Mouse (Mus musculus) hindbrain, embryonic 11.5 days (tissue): ENCODE results near the gene Cyp2c65. TPM values are rescaled to one million over a fixed set of nuclear protein-coding genes. Genes with fewer than 3 reads are reported as not detected.
"Not testable (repeated sequence)": the region's sequence is repeated elsewhere in the genome, so short reads cannot be mapped to it uniquely, and the experiment has no call there.

Source experiments
- ATAC-seq: fragments of 200-750 bp; cut with Nextera tagmentation; 2 replicates; pipeline ENCODE4 v1.8.0; 2017; ENCODE audit warnings: mild to moderate bottlenecking, moderate TSS enrichment, moderate library complexity; ENCODE audit not compliant: low FRiP score
- DNase-seq: peaks from one replicate; pipeline ENCODE4 v3.0.0-alpha.2; 2015; ENCODE audit warnings: low spot score
- H3K27ac ChIP-seq: fragments of 300-500 bp; sonication (generic); 2 replicates; pipeline ENCODE4 v1.5.1; 2014; ENCODE audit warnings: mild to moderate bottlenecking, low read depth, low read length
- H3K27me3 ChIP-seq: fragments of 300-500 bp; sonication (generic); 2 replicates; pipeline ENCODE4 v1.6.1; 2014; ENCODE audit warnings: mild to moderate bottlenecking, low read length, moderate library complexity, mixed read lengths; ENCODE audit not compliant: control insufficient read depth, insufficient read depth
- H3K36me3 ChIP-seq: fragments of 300-500 bp; sonication (generic); 2 replicates; pipeline ENCODE4 v1.6.1; 2014; ENCODE audit warnings: mild to moderate bottlenecking, low read length, moderate library complexity, mixed read lengths; ENCODE audit not compliant: control insufficient read depth, insufficient read depth
- H3K4me1 ChIP-seq: fragments of 300-500 bp; sonication (generic); replicated peaks from 2 replicates; pipeline ENCODE4 v1.6.1; 2014; ENCODE audit warnings: low read length, mixed read lengths; ENCODE audit not compliant: control insufficient read depth, insufficient read depth
- H3K4me2 ChIP-seq: fragments of 300-500 bp; sonication (generic); replicated peaks from 2 replicates; pipeline ENCODE4 v1.6.1; 2014; ENCODE audit warnings: mild to moderate bottlenecking, low read depth, low read length
- H3K4me3 ChIP-seq: fragments of 300-500 bp; sonication (generic); 2 replicates; pipeline ENCODE4 v1.5.1; 2014; ENCODE audit warnings: low read depth, low read length
- H3K9ac ChIP-seq: fragments of 300-500 bp; sonication (generic); 2 replicates; pipeline ENCODE4 v1.6.1; 2014; ENCODE audit warnings: low read depth, low read length
- H3K9me3 ChIP-seq: fragments of 300-500 bp; sonication (generic); 2 replicates; pipeline ENCODE4 v1.6.1; 2016; ENCODE audit warnings: low read length; ENCODE audit not compliant: control insufficient read depth
- WGBS: fragments of 180-500 bp; shearing (Covaris S2); extraction: QIAGEN DNeasy Blood & Tissue Kit; methylation state at CpG from one replicate; pipeline ENCODE4 v1.1.7; 2014; 5-methylcytosine and 5-hydroxymethylcytosine counted together
- polyA plus RNA-seq: library from polyadenylated mRNA; unstranded; fragments of >200 nt; fragmentation: Nextera tagmentation; extraction: Ambion mirVana; gene quantifications from 2 replicates; pipeline ENCODE4 v1.2.1, GENCODE M21; 2014

Cyp2c65 gene
- not detected in 2 replicates for polyA plus RNA-seq

GRCm38 (mm10) chr19:39060719-39061118 is at the start of gene Cyp2c65:
Gene Cyp2c65, plus strand, starts transcription at chr19:39061015.
- DNase-seq (no peak), ATAC-seq (no peak)
- H3K4me1 ChIP-seq = no peaks in the 10 kb centered on the region
- WGBS = 82% methylated on average over 2 of the region's 2 CpGs
- no peak within 1 kb of the TSS for H3K27ac ChIP-seq
- no peak within 1 kb of the TSS for H3K4me3 ChIP-seq
- no peaks in the 10 kb centered on the region for H3K36me3 ChIP-seq
- H3K9ac ChIP-seq = no peak within 1 kb of the TSS
- no peaks in the 10 kb centered on the region for H3K27me3 ChIP-seq
- no peaks in the 10 kb centered on the region for H3K9me3 ChIP-seq
- H3K4me2 ChIP-seq = no peak within 1 kb of the TSS

DNA sequence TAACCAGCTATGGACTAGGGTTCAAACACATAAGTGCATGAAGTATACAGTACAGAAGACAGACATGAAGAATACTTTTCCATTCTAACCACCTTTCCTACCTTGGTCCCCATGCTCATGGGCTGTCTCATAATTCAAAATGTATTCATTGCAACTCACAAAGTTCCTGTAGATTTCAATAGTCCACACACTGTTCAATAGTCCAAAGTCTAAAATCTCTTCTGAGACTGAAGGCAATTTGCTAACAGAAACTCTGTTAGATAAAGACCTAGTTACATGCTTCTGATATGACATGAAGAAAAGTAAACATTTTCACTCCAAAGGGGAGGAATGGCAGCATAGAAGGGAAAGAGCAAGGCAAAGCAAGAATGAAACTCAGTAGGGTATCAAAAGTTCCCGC is 2.9 kb upstream of the Cyp2c65 start:
- no peaks in the 10 kb centered on the region for H3K9me3 ChIP-seq
- no peaks in the 10 kb centered on the region for H3K4me1 ChIP-seq
- 100% methylated on average over 1 of the region's 1 CpGs for WGBS
- H3K36me3 ChIP-seq = no peaks in the 10 kb centered on the region
- no peak overlapping the region for H3K27ac ChIP-seq
- H3K4me3 ChIP-seq = no peak overlapping the region
- no peak overlapping the region for H3K4me2 ChIP-seq
- H3K9ac ChIP-seq = no peak overlapping the region
- H3K27me3 ChIP-seq = no peaks in the 10 kb centered on the region
- ATAC-seq (no peak), DNase-seq (no peak)

DNA sequence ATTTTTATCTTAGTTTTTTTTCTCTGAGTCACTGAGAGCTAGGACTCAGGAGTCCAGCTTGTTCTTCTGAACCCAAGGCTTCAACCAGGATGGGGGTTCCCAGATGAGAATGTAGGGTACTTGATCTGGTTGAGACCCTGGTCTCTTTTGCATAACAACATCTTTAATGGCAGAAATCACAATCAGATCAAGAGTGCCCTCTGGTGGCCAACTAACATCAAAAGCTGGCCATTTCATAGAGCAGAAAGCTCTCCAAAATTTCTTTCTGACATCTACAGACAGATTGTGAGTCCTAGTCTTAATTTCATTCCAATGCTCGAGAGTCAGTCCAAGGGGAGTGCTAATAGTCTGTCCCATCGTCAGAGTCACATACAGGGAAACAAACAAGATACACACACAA is 38.0 kb downstream of the Cyp2c65 start:
- H3K36me3 ChIP-seq, H3K4me1 ChIP-seq, H3K27me3 ChIP-seq, H3K4me2 ChIP-seq, H3K27ac ChIP-seq, H3K9ac ChIP-seq, ATAC-seq, H3K4me3 ChIP-seq, H3K9me3 ChIP-seq: not testable (repeated sequence)
- WGBS = 76% methylated on average over 2 of the region's 2 CpGs
- peak; percentile 0 for DNase-seq

- no peaks in the 10 kb centered on the region for H3K9me3 ChIP-seq
- WGBS = 77% methylated on average over 1 of the region's 1 CpGs
- H3K4me3 ChIP-seq = no peak within 1 kb of the TSS
- no peaks in the 10 kb centered on the region for H3K36me3 ChIP-seq
- ATAC-seq (no peak), DNase-seq (no peak)
- no peak within 1 kb of the TSS for H3K27ac ChIP-seq
- H3K4me1 ChIP-seq = no peaks in the 10 kb centered on the region
- no peaks in the 10 kb centered on the region for H3K27me3 ChIP-seq
- no peak within 1 kb of the TSS for H3K9ac ChIP-seq
- H3K4me2 ChIP-seq = no peak within 1 kb of the TSS
Measured at GRCm38 (mm10) chr19:39113644-39114043, 52.8 kb downstream of the Cyp2c65 start, which contains the start of gene Cyp2c66. Gene Cyp2c66, plus strand, starts transcription at chr19:39113898.

Other genes starting within 250 kb of the Cyp2c65 start
- gene Noc3l, start 241.8 kb upstream of the Cyp2c65 start, polyA plus RNA-seq = 12.3 and 12.6 TPM in 2 replicates
- gene Tbc1d12, start 224.4 kb upstream of the Cyp2c65 start, polyA plus RNA-seq = 2.9 and 4.6 TPM in 2 replicates
- gene Hells, start 130.1 kb upstream of the Cyp2c65 start, polyA plus RNA-seq = 59.9 and 62.5 TPM in 2 replicates
- not detected in 2 replicates for gene Cyp2c55, start 54.0 kb upstream of the Cyp2c65 start, polyA plus RNA-seq
- gene Cyp2c66, start 52.9 kb downstream of the Cyp2c65 start, polyA plus RNA-seq = not detected in 2 replicates
- gene Cyp2c29, start 208.4 kb downstream of the Cyp2c65 start, polyA plus RNA-seq = not detected in 2 replicates